Mouse (Mus musculus): Measurements from ENCODE around the gene Slc22a18.

DNA sequence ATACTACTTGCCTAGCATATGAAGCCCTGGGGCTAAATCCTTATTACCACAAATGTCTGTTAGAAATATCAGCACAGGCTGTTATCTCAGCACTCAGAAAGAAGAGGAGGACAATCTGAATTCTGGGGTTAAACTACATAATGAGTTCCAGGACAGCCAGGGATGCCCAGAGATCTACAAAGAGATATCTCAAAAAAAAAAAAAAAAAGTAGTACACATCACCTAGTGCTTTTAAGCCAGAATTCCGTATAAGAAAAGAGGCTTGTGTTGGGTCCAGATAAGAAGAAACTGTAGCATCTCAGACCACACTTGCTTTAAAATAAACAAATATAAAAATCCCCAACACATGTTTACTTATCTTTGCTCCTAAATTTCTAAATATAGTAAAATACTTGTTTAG is 65.1 kb downstream of the Slc22a18 start:
- no peak for TF ChIP-seq POLR2A (IDR thresholded peaks at IDR 0.05; ENCODE audit: borderline replicate concordance, extremely low read depth, insufficient read depth, insufficient read length, poor library complexity, severe bottlenecking)
- no peak for TF ChIP-seq CTCF (IDR thresholded peaks at IDR 0.05; ENCODE audit: borderline replicate concordance, extremely low read depth, insufficient read depth, insufficient read length)

Measured in brain, embryonic 14.5 days (tissue).